Mouse (Mus musculus): ENCODE data around the gene Pla2g12a. TPM values are rescaled to one million over a fixed set of nuclear protein-coding genes. Genes with fewer than 3 reads are reported as not detected.
A peak's percentile ranks its signal among the peaks of the same experiment; 100 is the strongest.

The Pla2g12a gene
- total and polyA plus RNA-seq, 3 experiments: 40.8 to 145 (median 77.4) TPM

GRCm38 (mm10) chr3:129903866-129904265 is 25.5 kb downstream of the Pla2g12a start:
- Histone ChIP-seq H3K27me3 (ENCODE audit: insufficient read depth, low read length) (no peaks in the 10 kb centered on the region), H3K36me3 (replicated peaks) (peaks cover 50% of the 10 kb centered on the region), H3K4me3 (ENCODE audit: low read depth, low read length) (no peak overlapping the region), H3K9me3 (replicated peaks) (no peaks in the 10 kb centered on the region), H3K4me1 (ENCODE audit: insufficient read depth, low read depth, low read length) (peaks cover 40% of the 10 kb centered on the region)
- ATAC-seq (ENCODE audit: extremely low read depth, insufficient number of reproducible peaks, low FRiP score, poor library complexity, severe bottlenecking): no peak
- TF ChIP-seq TAL1 (conservative IDR thresholded peaks at IDR 0.05; ENCODE audit: low read depth, low read length): no peak
- TF ChIP-seq POLR2AphosphoS5 (IDR thresholded peaks at IDR 0.05; ENCODE audit: insufficient replicate concordance, low read depth, low read length): no peak
- no peak for TF ChIP-seq CTCF (IDR thresholded peaks at IDR 0.05; ENCODE audit: low read depth, low read length)
- no peak for DNase-seq (ENCODE audit: low spot score)

GRCm38 (mm10) chr3:129904381-129905132 is 26.2 kb downstream of the Pla2g12a start:
- peaks cover 54% of the 10 kb centered on the region for H3K36me3 ChIP-seq (replicated peaks)
- TF ChIP-seq GATA2 (IDR thresholded peaks at IDR 0.05; ENCODE audit: borderline replicate concordance, low read depth, low read length): no peak
- TF ChIP-seq CTCF (IDR thresholded peaks at IDR 0.05; ENCODE audit: low read depth, low read length): no peak
- no peak for TF ChIP-seq GATA1 (IDR thresholded peaks at IDR 0.05; ENCODE audit: borderline replicate concordance, low read length)
- TF ChIP-seq TAL1 (conservative IDR thresholded peaks at IDR 0.05; ENCODE audit: low read depth, low read length): no peak
- no peak for TF ChIP-seq POLR2AphosphoS5 (IDR thresholded peaks at IDR 0.05; ENCODE audit: insufficient replicate concordance, low read depth, low read length)
- H3K27me3 ChIP-seq (ENCODE audit: insufficient read depth, low read length): no peaks in the 10 kb centered on the region
- ATAC-seq (ENCODE audit: extremely low read depth, insufficient number of reproducible peaks, low FRiP score, poor library complexity, severe bottlenecking): no peak
- H3K4me3 ChIP-seq (ENCODE audit: low read depth, low read length): no peak overlapping the region
- DNase-seq (ENCODE audit: low spot score): no peak
- H3K4me1 ChIP-seq (ENCODE audit: insufficient read depth, low read depth, low read length): peaks cover 38% of the 10 kb centered on the region
- no peaks in the 10 kb centered on the region for H3K9me3 ChIP-seq (replicated peaks)

- DNase-seq (ENCODE audit: low spot score) (no peak), ATAC-seq (ENCODE audit: extremely low read depth, insufficient number of reproducible peaks, low FRiP score, poor library complexity, severe bottlenecking) (no peak)
- Histone ChIP-seq H3K9me3 (replicated peaks) (no peaks in the 10 kb centered on the region), H3K4me3 (ENCODE audit: low read depth, low read length) (no peak overlapping the region), H3K27me3 (ENCODE audit: insufficient read depth, low read length) (no peaks in the 10 kb centered on the region), H3K36me3 (replicated peaks) (peaks cover 80% of the 10 kb centered on the region), H3K4me1 (ENCODE audit: insufficient read depth, low read depth, low read length) (no peaks in the 10 kb centered on the region)
- no peak for TF ChIP-seq GATA1 (IDR thresholded peaks at IDR 0.05; ENCODE audit: borderline replicate concordance, low read length)
- TF ChIP-seq TAL1 (conservative IDR thresholded peaks at IDR 0.05; ENCODE audit: low read depth, low read length): no peak
- no peak for TF ChIP-seq POLR2AphosphoS5 (IDR thresholded peaks at IDR 0.05; ENCODE audit: insufficient replicate concordance, low read depth, low read length)
- TF ChIP-seq GATA2 (IDR thresholded peaks at IDR 0.05; ENCODE audit: borderline replicate concordance, low read depth, low read length): no peak
- TF ChIP-seq CTCF (IDR thresholded peaks at IDR 0.05; ENCODE audit: low read depth, low read length): no peak
Measured at GRCm38 (mm10) chr3:129912025-129912424, 33.6 kb downstream of the Pla2g12a start.

- no peak overlapping the region for H3K4me3 ChIP-seq (ENCODE audit: low read depth, low read length)
- DNase-seq (ENCODE audit: low spot score) (no peak), ATAC-seq (ENCODE audit: extremely low read depth, insufficient number of reproducible peaks, low FRiP score, poor library complexity, severe bottlenecking) (no peak)
- H3K27me3 ChIP-seq (ENCODE audit: insufficient read depth, low read length): no peaks in the 10 kb centered on the region
- no peaks in the 10 kb centered on the region for H3K9me3 ChIP-seq (replicated peaks)
- TF ChIP-seq TAL1 (conservative IDR thresholded peaks at IDR 0.05; ENCODE audit: low read depth, low read length): no peak
- TF ChIP-seq CTCF (IDR thresholded peaks at IDR 0.05; ENCODE audit: low read depth, low read length): no peak
- TF ChIP-seq GATA1 (IDR thresholded peaks at IDR 0.05; ENCODE audit: borderline replicate concordance, low read length): no peak
- no peak for TF ChIP-seq GATA2 (IDR thresholded peaks at IDR 0.05; ENCODE audit: borderline replicate concordance, low read depth, low read length)
- no peak for TF ChIP-seq POLR2AphosphoS5 (IDR thresholded peaks at IDR 0.05; ENCODE audit: insufficient replicate concordance, low read depth, low read length)
- H3K36me3 ChIP-seq (replicated peaks): peaks cover 71% of the 10 kb centered on the region
- H3K4me1 ChIP-seq (ENCODE audit: insufficient read depth, low read depth, low read length): no peaks in the 10 kb centered on the region
Measured at GRCm38 (mm10) chr3:129913241-129913640, 34.8 kb downstream of the Pla2g12a start.

GRCm38 (mm10) chr3:129917424-129917823 is 39.0 kb downstream of the Pla2g12a start:
- H3K4me1 ChIP-seq (ENCODE audit: insufficient read depth, low read depth, low read length): no peaks in the 10 kb centered on the region
- H3K36me3 ChIP-seq (replicated peaks): peaks cover 33% of the 10 kb centered on the region
- no peaks in the 10 kb centered on the region for H3K27me3 ChIP-seq (ENCODE audit: insufficient read depth, low read length)
- no peak for TF ChIP-seq POLR2AphosphoS5 (IDR thresholded peaks at IDR 0.05; ENCODE audit: insufficient replicate concordance, low read depth, low read length)
- no peak for TF ChIP-seq GATA1 (IDR thresholded peaks at IDR 0.05; ENCODE audit: borderline replicate concordance, low read length)
- TF ChIP-seq TAL1 (conservative IDR thresholded peaks at IDR 0.05; ENCODE audit: low read depth, low read length): no peak
- TF ChIP-seq GATA2 (IDR thresholded peaks at IDR 0.05; ENCODE audit: borderline replicate concordance, low read depth, low read length): no peak
- no peak for TF ChIP-seq CTCF (IDR thresholded peaks at IDR 0.05; ENCODE audit: low read depth, low read length)
- ATAC-seq (ENCODE audit: extremely low read depth, insufficient number of reproducible peaks, low FRiP score, poor library complexity, severe bottlenecking) (no peak), DNase-seq (ENCODE audit: low spot score) (no peak)
- H3K4me3 ChIP-seq (ENCODE audit: low read depth, low read length): no peak overlapping the region
- H3K9me3 ChIP-seq (replicated peaks): no peaks in the 10 kb centered on the region

GRCm38 (mm10) chr3:129918434-129918833 is 40.0 kb downstream of the Pla2g12a start:
- ATAC-seq (ENCODE audit: extremely low read depth, insufficient number of reproducible peaks, low FRiP score, poor library complexity, severe bottlenecking): 0 out of 2 replicates have a peak, but pooled peaks have one; percentile 34
- no peak for DNase-seq (ENCODE audit: low spot score)
- TF ChIP-seq TAL1 (conservative IDR thresholded peaks at IDR 0.05; ENCODE audit: low read depth, low read length) (no peak), GATA1 (IDR thresholded peaks at IDR 0.05; ENCODE audit: borderline replicate concordance, low read length) (no peak), GATA2 (IDR thresholded peaks at IDR 0.05; ENCODE audit: borderline replicate concordance, low read depth, low read length) (no peak), CTCF (IDR thresholded peaks at IDR 0.05; ENCODE audit: low read depth, low read length) (peak; percentile 26; the same call in 1 of the 2 replicates), POLR2AphosphoS5 (IDR thresholded peaks at IDR 0.05; ENCODE audit: insufficient replicate concordance, low read depth, low read length) (no peak)

More at GRCm38 (mm10) chr3:129918434-129918833, 40.0 kb downstream of the Pla2g12a start:
- Histone ChIP-seq H3K4me1 (ENCODE audit: insufficient read depth, low read depth, low read length) (no peaks in the 10 kb centered on the region), H3K9me3 (replicated peaks) (no peaks in the 10 kb centered on the region), H3K36me3 (replicated peaks) (peaks cover 23% of the 10 kb centered on the region), H3K27me3 (ENCODE audit: insufficient read depth, low read length) (no peaks in the 10 kb centered on the region), H3K4me3 (ENCODE audit: low read depth, low read length) (no peak overlapping the region)
